1 mouse cellular context compared by ENCODE assay signal in the genomic region with DNA sequence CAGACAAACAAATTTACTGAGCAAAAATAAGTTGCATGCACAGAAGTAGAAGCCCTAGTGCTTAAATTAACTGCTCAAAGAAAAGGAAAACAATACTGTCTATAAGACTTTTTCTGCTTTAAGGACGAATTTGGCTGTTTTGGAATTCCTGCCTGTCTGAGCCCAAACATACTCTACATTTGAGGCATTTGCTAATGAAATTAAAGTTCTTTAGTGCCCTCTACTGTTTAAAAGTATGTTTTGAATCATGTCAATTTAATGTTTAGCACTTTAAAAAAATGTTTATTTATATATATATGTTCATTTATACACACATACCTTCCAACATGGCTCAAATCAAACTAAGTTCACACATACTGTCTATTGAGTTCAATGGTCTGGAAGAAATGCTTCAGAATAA.
TF ChIP-seq lines count a peak whose summit lies in the region.

No protein-coding gene starts in this region.

TF ChIP-seq in MEL, 35 proteins besides CTCF, POLR2A, EP300 and RAD21:
- TF ChIP-seq SMC3 (IDR thresholded peaks at IDR 0.05; ENCODE audit: low read depth, low read length) (peak; percentile 77), USF1 (IDR thresholded peaks at IDR 0.05; ENCODE audit: low read depth, low read length) (no peak), ZC3H11A (IDR thresholded peaks at IDR 0.05; ENCODE audit: low read depth, low read length) (peak; percentile 88), ZNF384 (IDR thresholded peaks at IDR 0.05; ENCODE audit: low read depth, low read length) (peak; percentile 59)
